Mouse (Mus musculus) bone marrow, adult 2 months (tissue): Measurements from ENCODE around the gene Ehmt1.
A peak's percentile ranks its signal among the peaks of the same experiment; 100 is the strongest.

Source experiments
- CTCF ChIP-seq: fragments of 200-500 bp; IDR thresholded peaks from 2 replicates; pipeline ENCODE4 v1.5.1; 2011; ENCODE audit warnings: low read length, control low read depth; ENCODE audit not compliant: control insufficient read depth, insufficient read depth
- POLR2A ChIP-seq: fragments of 200-500 bp; IDR thresholded peaks from 2 replicates; pipeline ENCODE4 v1.6.1; 2011; ENCODE audit warnings: low read depth, mild to moderate bottlenecking, control low read depth, low read length, borderline replicate concordance; ENCODE audit not compliant: control insufficient read depth

DNA sequence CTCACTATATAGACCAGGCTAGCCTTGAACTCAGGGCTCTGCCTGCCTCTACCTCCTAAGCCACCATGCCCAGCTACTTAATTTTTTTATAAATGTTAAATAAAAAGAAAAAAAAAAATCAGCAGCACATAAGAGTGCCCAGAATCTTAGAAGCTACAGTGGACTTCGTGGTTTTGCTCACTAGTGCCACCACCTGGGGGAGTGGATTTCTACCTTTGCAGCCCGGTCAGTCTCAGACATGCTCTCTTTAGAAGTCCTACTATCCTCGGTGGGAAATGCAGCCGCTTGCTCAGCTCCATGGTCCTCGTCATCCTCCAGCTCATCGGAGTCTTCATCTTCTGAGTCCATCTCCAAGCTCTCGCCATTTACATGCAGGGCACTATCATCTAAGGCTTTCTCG is 56.4 kb downstream of the Ehmt1 start:
- no peak for TF ChIP-seq POLR2A
- peak; percentile 28 for TF ChIP-seq CTCF
